Mouse (Mus musculus): ENCODE measurements around the gene Igsf8. TPM values are rescaled to one million over a fixed set of nuclear protein-coding genes. Genes with fewer than 3 reads are reported as not detected.

Gene Igsf8
- polyA plus RNA-seq, 1 experiment from 2014 or later, result 55.4 TPM

DNA sequence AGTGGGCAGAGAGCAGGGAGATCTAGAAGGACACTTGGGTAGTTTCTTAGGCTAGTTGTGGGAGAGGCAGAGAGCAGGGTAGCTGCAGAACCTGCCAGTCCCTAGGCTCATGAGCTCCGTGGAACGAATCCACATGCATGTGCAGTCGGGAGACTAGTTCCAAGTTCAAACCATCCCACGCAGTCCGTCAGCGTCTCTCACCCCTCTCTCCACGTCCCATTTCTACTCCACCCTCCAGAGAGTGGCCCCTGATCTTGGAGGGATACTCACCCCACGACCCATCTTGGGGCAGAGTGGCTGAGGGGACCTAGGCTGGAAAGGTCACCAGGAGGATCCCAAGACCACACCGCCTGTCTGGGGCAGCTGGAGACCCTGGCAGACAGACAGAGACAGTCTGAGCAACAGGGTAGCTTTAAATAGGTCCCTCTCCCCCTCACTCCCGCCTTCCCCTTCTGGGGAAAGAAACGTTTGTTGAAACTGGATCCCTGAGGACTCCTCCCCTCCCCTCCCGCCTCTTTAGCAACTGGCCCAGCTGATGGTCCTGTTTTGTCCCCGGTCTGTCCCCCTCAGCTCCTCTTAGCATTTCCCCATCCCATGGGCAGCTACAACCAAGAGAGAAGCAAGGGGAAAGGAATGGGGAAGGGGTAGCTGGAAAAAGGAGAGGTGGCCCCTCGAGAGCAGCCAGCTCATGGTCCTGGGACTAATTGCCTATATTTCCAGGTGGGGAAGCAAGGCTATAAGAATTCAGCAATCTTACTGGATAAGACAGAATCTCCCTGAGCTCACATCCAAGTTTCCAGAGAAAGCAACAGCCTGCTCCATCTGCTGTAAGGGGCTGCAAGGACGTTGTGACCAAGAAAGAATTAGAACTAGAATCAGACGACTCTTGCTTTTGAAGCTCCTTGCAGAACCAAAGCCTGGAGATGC is 36.4 kb downstream of the Igsf8 start, which contains the start of gene Atp1a2:
Gene Atp1a2 (minus strand): TSS at position 454 of the 927 bp plus-strand sequence.
- H3K4me3 ChIP-seq, result peak within 1 kb of the TSS; percentile 31
- H3K4me1 ChIP-seq, result peaks cover 77% of the 10 kb centered on the region
- no peak for DNase-seq (ENCODE audit: extremely low spot score, low spot score)
- H3K27ac ChIP-seq, result peak within 1 kb of the TSS; percentile 72
- peaks cover 59% of the 10 kb centered on the region for H3K27me3 ChIP-seq (ENCODE audit: poor library complexity, severe bottlenecking)
- H3K36me3 ChIP-seq (replicated peaks), result no peaks in the 10 kb centered on the region
- H3K9me3 ChIP-seq, result no peaks in the 10 kb centered on the region
- 18% methylated on average over 15 of the region's 16 CpGs for WGBS

DNA sequence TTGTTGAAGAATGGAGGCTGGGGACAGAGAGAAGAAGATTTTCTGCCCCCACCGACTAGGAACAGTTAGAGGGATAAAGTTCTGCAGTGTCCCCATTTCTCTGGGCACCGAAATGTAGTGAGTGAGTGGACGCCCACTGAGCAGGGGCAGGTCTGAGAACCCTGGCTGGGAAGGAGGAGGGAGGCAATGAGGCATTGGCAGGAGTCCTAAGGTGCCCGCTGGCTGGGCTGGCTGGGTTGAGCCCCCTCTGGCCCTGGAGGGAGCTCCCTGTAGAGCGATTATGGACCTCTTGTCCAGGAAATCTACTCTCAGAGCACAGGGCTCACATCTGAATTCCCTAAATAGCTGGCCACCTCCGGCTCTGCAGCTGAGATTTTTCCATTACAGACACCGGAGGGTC is 38.1 kb downstream of the Igsf8 start:
- Histone ChIP-seq H3K4me1 (peaks cover 89% of the 10 kb centered on the region), H3K36me3 (replicated peaks) (no peaks in the 10 kb centered on the region), H3K27me3 (ENCODE audit: poor library complexity, severe bottlenecking) (peaks cover 63% of the 10 kb centered on the region), H3K4me3 (no peak overlapping the region), H3K27ac (peak overlapping the region; percentile 32; the same call in 1 of the 2 replicates), H3K9me3 (no peaks in the 10 kb centered on the region)
- 55% methylated on average over 7 of the region's 7 CpGs for WGBS
- DNase-seq (ENCODE audit: extremely low spot score, low spot score), result no peak

DNA sequence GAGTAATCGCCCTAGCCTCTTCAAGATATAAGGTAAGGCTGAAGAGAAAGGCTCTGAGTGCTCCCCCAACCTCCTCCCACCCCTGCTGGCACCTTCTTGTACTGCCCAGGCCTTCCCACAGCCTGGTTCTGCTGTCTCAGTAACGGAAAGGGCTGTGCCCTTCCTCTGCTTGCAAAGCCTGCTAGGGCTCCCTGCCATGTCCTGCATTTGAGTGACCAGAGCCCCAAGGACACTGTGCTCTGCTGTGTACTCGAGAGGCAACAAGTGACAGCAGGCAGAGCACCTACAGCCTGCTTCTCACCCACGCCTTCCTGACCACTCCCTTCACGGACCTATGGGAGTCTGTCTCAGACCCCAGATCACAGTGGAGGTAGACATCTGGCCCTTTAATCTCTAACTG is 38.8 kb downstream of the Igsf8 start:
- 62% methylated on average over 5 of the region's 5 CpGs for WGBS
- H3K4me1 ChIP-seq, result peaks cover 89% of the 10 kb centered on the region
- peak overlapping the region; percentile 32 for H3K27ac ChIP-seq
- peaks cover 63% of the 10 kb centered on the region for H3K27me3 ChIP-seq (ENCODE audit: poor library complexity, severe bottlenecking)
- H3K36me3 ChIP-seq (replicated peaks), result no peaks in the 10 kb centered on the region
- H3K4me3 ChIP-seq, result no peak overlapping the region
- DNase-seq (ENCODE audit: extremely low spot score, low spot score), result no peak
- no peaks in the 10 kb centered on the region for H3K9me3 ChIP-seq

DNA sequence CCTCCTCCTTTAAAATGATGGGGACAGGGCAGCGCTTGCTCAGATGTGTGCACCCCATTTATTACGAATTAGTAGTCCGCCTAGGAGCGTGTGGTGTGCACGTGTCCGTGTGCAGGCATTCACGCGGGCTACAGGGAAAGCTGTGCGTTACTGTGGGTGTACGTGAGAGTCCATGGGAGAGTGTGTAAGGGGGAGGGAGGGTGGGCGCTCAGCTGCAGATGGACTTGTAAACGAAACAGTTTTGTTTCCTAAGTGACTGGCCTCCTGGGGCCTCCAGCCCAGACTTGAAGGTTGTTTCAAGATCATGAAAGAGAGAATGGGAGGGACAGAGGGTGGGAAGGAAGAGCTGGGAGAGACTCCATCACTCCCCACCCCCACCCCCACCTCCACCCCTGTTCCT is 39.7 kb downstream of the Igsf8 start:
- H3K4me1 ChIP-seq, result peaks cover 84% of the 10 kb centered on the region
- no peak overlapping the region for H3K4me3 ChIP-seq
- H3K27me3 ChIP-seq (ENCODE audit: poor library complexity, severe bottlenecking), result peaks cover 56% of the 10 kb centered on the region

DNA sequence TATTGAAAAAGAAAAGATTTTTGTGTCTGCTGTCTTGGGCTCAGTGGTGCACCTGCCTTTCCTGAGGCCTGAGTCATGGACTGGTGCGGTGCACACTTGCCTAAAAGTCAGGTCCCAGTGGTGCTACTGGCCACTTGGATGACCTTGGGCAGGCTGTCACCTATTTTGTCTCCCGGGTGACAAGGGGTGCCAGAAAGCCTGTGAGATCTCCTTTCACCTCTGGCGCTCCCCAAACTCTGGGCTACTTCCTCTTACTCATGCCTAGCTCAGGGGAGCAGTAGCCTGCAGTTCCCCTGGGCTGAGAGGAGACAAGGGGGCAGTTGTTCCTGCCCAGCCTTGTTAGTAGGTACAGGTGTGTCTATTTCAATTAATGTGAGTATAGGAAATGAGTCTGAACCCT is 40.9 kb downstream of the Igsf8 start:
- Histone ChIP-seq H3K4me3 (no peak overlapping the region), H3K4me1 (peaks cover 72% of the 10 kb centered on the region), H3K27ac (peak overlapping the region; percentile 40; the same call in 1 of the 2 replicates), H3K36me3 (replicated peaks) (no peaks in the 10 kb centered on the region), H3K9me3 (no peaks in the 10 kb centered on the region), H3K27me3 (ENCODE audit: poor library complexity, severe bottlenecking) (peaks cover 44% of the 10 kb centered on the region)
- WGBS, result 54% methylated on average over 3 of the region's 3 CpGs
- DNase-seq (ENCODE audit: extremely low spot score, low spot score), result no peak

More for the DNA sequence above, 39.7 kb downstream of the Igsf8 start:
- no peaks in the 10 kb centered on the region for H3K9me3 ChIP-seq
- H3K36me3 ChIP-seq (replicated peaks), result no peaks in the 10 kb centered on the region
- peak overlapping the region; percentile 32 for H3K27ac ChIP-seq
- DNase-seq (ENCODE audit: extremely low spot score, low spot score), result no peak
- 48% methylated on average over 12 of the region's 12 CpGs for WGBS

DNA sequence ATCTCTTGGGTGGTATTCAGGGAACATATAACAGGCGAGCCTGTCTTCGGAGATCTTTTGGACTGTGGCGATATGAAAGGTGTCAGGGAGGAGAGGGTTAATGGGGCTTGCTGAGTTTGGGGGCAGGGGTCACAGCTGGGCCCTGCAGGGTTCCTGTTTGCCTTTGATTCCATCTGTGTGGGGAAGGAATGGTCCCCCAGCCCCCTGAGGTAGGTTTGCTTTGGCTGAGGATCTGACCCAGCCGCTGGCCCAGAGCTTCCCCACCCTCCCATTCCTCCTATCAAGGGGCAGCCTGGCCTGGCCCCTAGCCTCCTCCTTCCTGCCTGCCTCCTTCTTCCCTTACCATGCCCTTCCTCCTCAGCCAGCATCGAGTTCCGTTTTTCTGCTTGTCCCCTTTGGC is 41.4 kb downstream of the Igsf8 start:
- Histone ChIP-seq H3K4me1 (peaks cover 71% of the 10 kb centered on the region), H3K4me3 (no peak overlapping the region), H3K27me3 (ENCODE audit: poor library complexity, severe bottlenecking) (peaks cover 39% of the 10 kb centered on the region), H3K36me3 (replicated peaks) (no peaks in the 10 kb centered on the region), H3K9me3 (no peaks in the 10 kb centered on the region), H3K27ac (peak overlapping the region; percentile 72)
- 7% methylated on average over 6 of the region's 6 CpGs for WGBS
- DNase-seq (ENCODE audit: extremely low spot score, low spot score), result no peak

DNA sequence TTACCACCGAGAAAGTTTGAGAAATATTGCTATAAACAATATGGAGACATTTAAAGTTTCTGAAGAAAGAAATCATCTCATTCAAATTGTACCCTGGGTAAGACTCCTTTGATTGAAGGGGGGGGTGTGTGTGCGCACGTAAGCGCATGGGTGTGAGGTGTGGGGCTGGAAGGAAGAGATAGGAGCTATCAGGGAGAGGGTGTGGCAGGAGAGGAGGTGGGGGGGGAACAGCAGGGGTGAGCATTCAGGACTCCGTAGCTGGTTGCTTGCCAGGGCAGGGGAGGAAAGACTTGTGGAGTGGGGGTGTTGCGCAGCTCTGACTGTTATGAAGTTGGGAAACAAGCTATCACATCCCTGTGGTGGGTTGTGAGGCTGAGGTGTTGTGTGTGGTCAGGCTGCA is 43.0 kb downstream of the Igsf8 start:
- WGBS, result 75% methylated on average over 6 of the region's 6 CpGs
- no peak for DNase-seq (ENCODE audit: extremely low spot score, low spot score)

DNA sequence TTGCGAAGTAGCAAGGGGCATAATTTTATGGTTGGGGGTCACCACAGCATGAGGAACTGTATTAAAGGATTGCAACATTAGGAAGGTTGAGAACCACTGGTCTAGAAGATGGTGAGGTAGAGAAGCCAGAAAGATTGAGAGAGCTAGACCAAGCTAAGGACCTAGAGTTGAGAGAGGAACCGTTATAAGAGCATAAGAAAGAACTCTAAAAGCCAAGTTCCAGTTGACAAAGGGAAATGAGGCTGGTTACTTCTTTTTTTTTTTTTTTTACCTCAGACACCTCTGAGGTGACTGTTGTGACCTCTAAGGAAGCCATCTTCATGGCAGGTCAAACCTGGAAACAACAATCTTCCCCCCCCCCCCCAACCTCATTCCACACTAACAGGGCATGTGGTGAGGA is 43.7 kb downstream of the Igsf8 start:
- Histone ChIP-seq H3K27me3 (ENCODE audit: poor library complexity, severe bottlenecking) (peaks cover 16% of the 10 kb centered on the region; the same call in 1 of the 2 replicates), H3K4me3 (no peak overlapping the region), H3K27ac (no peak overlapping the region), H3K4me1 (peaks cover 69% of the 10 kb centered on the region), H3K9me3 (no peaks in the 10 kb centered on the region), H3K36me3 (replicated peaks) (no peaks in the 10 kb centered on the region)
- WGBS, result 96% methylated on average over 2 of the region's 2 CpGs
- DNase-seq (ENCODE audit: extremely low spot score, low spot score), result no peak

More for the DNA sequence above, 43.0 kb downstream of the Igsf8 start:
- Histone ChIP-seq H3K4me3 (no peak overlapping the region), H3K27ac (no peak overlapping the region), H3K9me3 (no peaks in the 10 kb centered on the region), H3K4me1 (peaks cover 69% of the 10 kb centered on the region), H3K27me3 (ENCODE audit: poor library complexity, severe bottlenecking) (peaks cover 24% of the 10 kb centered on the region), H3K36me3 (replicated peaks) (no peaks in the 10 kb centered on the region)

DNA sequence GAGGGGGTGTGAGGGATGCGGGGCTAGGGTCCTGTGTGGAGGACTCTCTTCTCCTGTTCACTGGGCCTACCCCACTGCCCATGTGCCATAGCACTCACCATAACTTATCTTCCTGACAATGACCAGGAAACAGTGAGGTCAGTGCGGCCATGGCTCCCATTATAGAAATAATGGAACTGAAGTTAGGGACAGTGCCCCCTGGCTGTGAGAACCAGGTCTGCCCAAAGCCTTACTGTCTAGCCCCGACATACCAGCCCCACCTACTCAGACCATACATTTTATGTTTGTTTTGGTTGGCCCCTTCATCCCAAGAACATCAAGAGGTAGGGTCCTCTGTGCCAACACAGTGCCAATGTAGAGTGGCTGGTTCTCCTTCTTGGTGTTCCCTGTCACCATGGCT is 44.2 kb downstream of the Igsf8 start:
- peaks cover 16% of the 10 kb centered on the region; the same call in 1 of the 2 replicates for H3K27me3 ChIP-seq (ENCODE audit: poor library complexity, severe bottlenecking)

DNA sequence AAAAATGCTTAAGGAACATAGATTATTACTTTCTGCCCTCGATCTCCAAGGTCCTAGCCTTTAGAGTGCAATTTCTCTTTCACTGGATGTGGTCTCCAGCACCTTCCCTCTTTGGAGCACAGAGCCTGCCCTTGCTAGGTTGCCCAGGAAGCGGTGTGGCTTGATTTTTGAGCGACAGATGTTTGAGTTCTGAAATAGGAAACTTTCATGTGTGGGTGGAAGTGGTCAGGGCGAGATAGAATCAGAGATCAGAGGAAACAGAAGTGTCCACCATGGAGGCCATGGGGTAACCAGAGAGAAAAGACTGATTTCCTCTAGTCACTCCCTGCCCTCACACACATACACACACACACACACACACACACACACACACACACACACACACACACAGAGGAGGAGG is 44.8 kb downstream of the Igsf8 start:
- Histone ChIP-seq H3K4me1 (peaks cover 69% of the 10 kb centered on the region), H3K4me3 (no peak overlapping the region), H3K27me3 (ENCODE audit: poor library complexity, severe bottlenecking) (peaks cover 16% of the 10 kb centered on the region), H3K27ac (0 out of 2 replicates have a peak overlapping the region, but pooled peaks have one; percentile 73), H3K36me3 (replicated peaks) (no peaks in the 10 kb centered on the region), H3K9me3 (no peaks in the 10 kb centered on the region)
- WGBS, result 90% methylated on average over 4 of the region's 4 CpGs
- no peak for DNase-seq (ENCODE audit: extremely low spot score, low spot score)

More for the DNA sequence above, 44.2 kb downstream of the Igsf8 start:
- Histone ChIP-seq H3K4me3 (no peak overlapping the region), H3K27ac (no peak overlapping the region), H3K4me1 (peaks cover 69% of the 10 kb centered on the region), H3K36me3 (replicated peaks) (no peaks in the 10 kb centered on the region), H3K9me3 (no peaks in the 10 kb centered on the region)
- WGBS, result 84% methylated on average over 3 of the region's 3 CpGs
- DNase-seq (ENCODE audit: extremely low spot score, low spot score), result no peak

DNA sequence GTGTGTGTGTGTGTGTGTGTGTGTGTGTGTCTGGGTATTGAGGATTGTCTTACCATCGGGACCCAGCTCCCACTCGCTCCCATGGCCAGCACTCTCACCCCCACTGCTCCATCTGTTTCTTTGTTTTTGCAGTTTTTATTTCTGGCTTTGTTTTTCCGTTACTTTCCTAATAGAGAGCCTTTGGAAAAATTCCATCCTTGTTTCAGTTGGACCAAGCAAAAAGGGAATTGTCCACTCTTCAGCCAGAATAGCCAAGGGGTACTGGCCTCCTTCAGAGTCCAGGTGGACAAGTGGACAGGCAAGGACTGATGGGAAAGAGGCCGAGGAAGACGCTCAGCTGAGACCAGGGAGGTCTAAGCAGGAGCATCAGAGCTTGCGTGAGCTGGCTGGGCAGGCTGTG is 45.4 kb downstream of the Igsf8 start:
- peaks cover 15% of the 10 kb centered on the region for H3K27me3 ChIP-seq (ENCODE audit: poor library complexity, severe bottlenecking)
- DNase-seq (ENCODE audit: extremely low spot score, low spot score), result no peak
- H3K4me1 ChIP-seq, result peaks cover 69% of the 10 kb centered on the region
- H3K9me3 ChIP-seq, result no peaks in the 10 kb centered on the region
- peak overlapping the region; percentile 73 for H3K27ac ChIP-seq
- no peaks in the 10 kb centered on the region for H3K36me3 ChIP-seq (replicated peaks)
- H3K4me3 ChIP-seq, result no peak overlapping the region
- 76% methylated on average over 6 of the region's 6 CpGs for WGBS

DNA sequence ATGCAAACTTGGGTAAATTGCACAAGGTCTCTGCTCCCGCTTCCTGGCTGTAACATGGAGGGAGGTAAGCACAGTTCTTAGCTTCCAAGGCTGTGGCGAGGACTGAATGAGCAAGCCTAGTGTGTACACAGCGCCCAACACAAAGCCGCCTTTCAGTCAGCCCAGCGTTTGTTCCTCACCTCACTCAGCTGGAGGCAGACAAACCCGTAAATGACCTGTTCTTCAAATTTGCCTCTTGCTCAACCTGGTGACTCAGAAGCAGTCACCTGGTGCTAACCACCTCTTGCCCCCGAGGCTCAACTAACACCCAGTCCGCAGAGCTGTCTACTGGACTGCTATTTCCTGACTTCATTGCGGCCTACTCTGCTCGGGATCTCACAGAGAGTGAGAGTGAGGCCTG is 46.5 kb downstream of the Igsf8 start:
- no peaks in the 10 kb centered on the region for H3K36me3 ChIP-seq (replicated peaks)
- 66% methylated on average over 10 of the region's 10 CpGs for WGBS
- H3K27me3 ChIP-seq (ENCODE audit: poor library complexity, severe bottlenecking), result peaks cover 15% of the 10 kb centered on the region
- no peak overlapping the region for H3K4me3 ChIP-seq
- no peak for DNase-seq (ENCODE audit: extremely low spot score, low spot score)
- H3K27ac ChIP-seq, result peak overlapping the region; percentile 94
- H3K4me1 ChIP-seq, result peaks cover 67% of the 10 kb centered on the region
- H3K9me3 ChIP-seq, result no peaks in the 10 kb centered on the region

DNA sequence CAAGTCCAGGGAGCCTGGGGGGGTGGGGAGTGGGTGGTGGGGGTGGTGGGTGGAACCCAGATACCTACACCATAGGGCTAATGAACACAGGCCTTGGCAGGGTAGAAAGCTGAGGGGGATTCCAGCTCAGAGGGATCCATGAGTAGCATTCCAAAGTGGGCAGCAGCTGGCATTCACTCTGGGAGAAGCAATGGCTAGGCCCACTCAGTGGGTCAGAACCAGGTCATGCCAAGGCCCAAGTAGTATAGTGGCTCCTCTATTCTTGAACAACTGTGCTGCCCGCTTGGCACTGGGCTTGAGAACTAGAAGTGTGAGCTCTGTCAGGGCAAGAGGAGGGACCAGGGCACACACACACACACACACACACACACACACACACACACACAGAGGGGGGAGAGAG is 47.0 kb downstream of the Igsf8 start:
- Histone ChIP-seq H3K27ac (peak overlapping the region; percentile 94), H3K9me3 (no peaks in the 10 kb centered on the region), H3K4me3 (no peak overlapping the region), H3K4me1 (peaks cover 67% of the 10 kb centered on the region), H3K27me3 (ENCODE audit: poor library complexity, severe bottlenecking) (peaks cover 19% of the 10 kb centered on the region), H3K36me3 (replicated peaks) (no peaks in the 10 kb centered on the region)
- no peak for DNase-seq (ENCODE audit: extremely low spot score, low spot score)
- WGBS, result 90% methylated on average over 1 of the region's 1 CpGs

All from forebrain, embryonic 10.5 days (tissue).